In the genomic region with DNA sequence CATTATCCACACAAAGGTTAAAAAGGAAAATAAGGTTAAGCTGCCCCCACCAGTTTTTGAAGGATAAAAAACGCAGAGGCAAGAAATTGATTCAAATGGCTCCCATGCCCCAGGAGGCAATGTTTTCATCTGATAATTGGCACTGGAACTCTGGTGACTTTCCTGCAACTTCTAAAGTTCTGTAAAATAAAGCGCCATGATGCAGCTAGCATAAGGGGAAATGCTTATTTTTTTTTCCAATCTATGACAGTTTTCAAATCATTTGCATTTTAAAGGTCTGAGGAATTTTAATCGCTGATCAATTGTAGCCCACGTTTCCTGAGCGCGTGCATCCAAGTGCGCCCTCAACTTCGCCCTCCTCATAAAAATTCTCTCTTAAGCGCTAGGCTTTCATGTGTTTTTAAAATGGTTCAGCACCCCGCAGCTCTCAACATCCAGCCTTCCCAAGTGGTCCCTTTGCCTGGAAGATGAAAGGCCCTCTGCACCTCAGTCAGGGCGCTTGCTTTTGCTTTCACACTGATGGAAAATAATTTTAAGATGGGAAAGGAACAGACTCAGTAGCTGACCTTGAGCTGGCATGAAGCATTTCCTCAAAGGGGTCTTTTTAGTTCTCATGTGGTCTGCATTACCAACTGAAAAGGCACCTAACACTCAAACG, we compare ENCODE assay signal across 15 mouse cellular contexts.
DNase-seq lines count a peak whose midpoint lies in the region; ATAC-seq and TF ChIP-seq lines count a peak whose summit lies in the region.
"Had no signal": no experiment of that assay in that cellular context is flagged by ENCODE, and none has a peak within 500 bp of the region (broad histone marks: within the 10 kb centered on the region; RNA-seq: fewer than 3 reads in every experiment).

No protein-coding gene starts in this region.

- H3K4me2 ChIP-seq in hindbrain, embryonic 12.5 days (replicated peaks) = no peak overlapping the region
- H3K4me2 ChIP-seq in embryonic facial prominence, embryonic 13.5 days = peak overlapping the region; percentile 24; the same call in 1 of the 2 replicates
- H3K4me2 ChIP-seq in midbrain, postnatal 0 days (ENCODE audit: low read depth, low read length, poor library complexity, severe bottlenecking) = no peak overlapping the region
- H3K4me2 ChIP-seq: embryonic facial prominence, embryonic 15.5 days had no signal

- no peak overlapping the region for H3K9ac ChIP-seq in hindbrain, embryonic 12.5 days
- H3K9ac ChIP-seq in embryonic facial prominence, embryonic 13.5 days = no peak overlapping the region
- no peak overlapping the region for H3K9ac ChIP-seq in midbrain, postnatal 0 days (replicated peaks; ENCODE audit: low read length, poor library complexity, severe bottlenecking)
- H3K9ac ChIP-seq: embryonic facial prominence, embryonic 15.5 days had no signal

- H3K27me3 ChIP-seq in hindbrain, embryonic 10.5 days (ENCODE audit: insufficient read depth, poor library complexity, severe bottlenecking) = no peaks in the 10 kb centered on the region
- no peaks in the 10 kb centered on the region for H3K27me3 ChIP-seq in hindbrain, embryonic 12.5 days
- H3K27me3 ChIP-seq in embryonic facial prominence, embryonic 13.5 days = no peaks in the 10 kb centered on the region
- no peaks in the 10 kb centered on the region for H3K27me3 ChIP-seq in limb, embryonic 10.5 days (ENCODE audit: low read depth, poor library complexity, severe bottlenecking)
- no peaks in the 10 kb centered on the region for H3K27me3 ChIP-seq in midbrain, postnatal 0 days (ENCODE audit: insufficient read depth, low read length)
- H3K27me3 ChIP-seq: embryonic facial prominence, embryonic 15.5 days had no signal

- no peak overlapping the region for H3K4me3 ChIP-seq in hindbrain, embryonic 10.5 days
- no peak overlapping the region for H3K4me3 ChIP-seq in hindbrain, embryonic 12.5 days
- H3K4me3 ChIP-seq in embryonic facial prominence, embryonic 13.5 days = no peak overlapping the region
- 0 out of 2 replicates have a peak overlapping the region, but pooled peaks have one; percentile 8 for H3K4me3 ChIP-seq in limb, embryonic 10.5 days
- H3K4me3 ChIP-seq in midbrain, postnatal 0 days (ENCODE audit: low read depth, low read length) = no peak overlapping the region
- H3K4me3 ChIP-seq: embryonic facial prominence, embryonic 15.5 days; heart, embryonic 10.5 days had no signal

- H3K4me1 ChIP-seq in hindbrain, embryonic 10.5 days (replicated peaks) = peaks cover 7% of the 10 kb centered on the region; the same call in 1 of the 2 replicates
- 0 out of 2 replicates have a peak, but pooled peaks cover 2% of the 10 kb centered on the region for H3K4me1 ChIP-seq in hindbrain, embryonic 12.5 days
- peaks cover 4% of the 10 kb centered on the region; the same call in 1 of the 2 replicates for H3K4me1 ChIP-seq in embryonic facial prominence, embryonic 13.5 days
- H3K4me1 ChIP-seq in limb, embryonic 10.5 days = peaks cover 14% of the 10 kb centered on the region
- H3K4me1 ChIP-seq in midbrain, postnatal 0 days (ENCODE audit: insufficient read depth, low read length) = no peaks in the 10 kb centered on the region; the same call in 1 of the 2 replicates
- H3K4me1 ChIP-seq: embryonic facial prominence, embryonic 15.5 days; heart, embryonic 10.5 days had no signal

- no peaks in the 10 kb centered on the region for H3K36me3 ChIP-seq in hindbrain, embryonic 10.5 days
- no peaks in the 10 kb centered on the region for H3K36me3 ChIP-seq in hindbrain, embryonic 12.5 days
- H3K36me3 ChIP-seq in embryonic facial prominence, embryonic 13.5 days = no peaks in the 10 kb centered on the region
- H3K36me3 ChIP-seq in limb, embryonic 10.5 days = no peaks in the 10 kb centered on the region
- H3K36me3 ChIP-seq in midbrain, postnatal 0 days (ENCODE audit: insufficient read depth, low read length) = no peaks in the 10 kb centered on the region
- H3K36me3 ChIP-seq: embryonic facial prominence, embryonic 15.5 days; heart, embryonic 10.5 days had no signal

- ATAC-seq in hindbrain, embryonic 12.5 days (ENCODE audit: low FRiP score) = no peak
- ATAC-seq in embryonic facial prominence, embryonic 13.5 days (ENCODE audit: insufficient number of reproducible peaks, insufficient read depth, low FRiP score, low TSS enrichment, low read depth) = no peak
- peak; percentile 41; the same call in 1 of the 2 replicates for ATAC-seq in midbrain, postnatal 0 days (ENCODE audit: low FRiP score)
- no peak for ATAC-seq in erythroblast, adult 5-6 weeks (replicated peaks; ENCODE audit: low FRiP score, poor library complexity, severe bottlenecking)
- ATAC-seq: inflammation-experienced regulatory T-cells, adult 6 months had no signal

- peak; percentile 27 for DNase-seq in hindbrain, embryonic 10.5 days (ENCODE audit: low spot score)
- DNase-seq in limb, embryonic 10.5 days (ENCODE audit: low spot score) = peak; percentile 50
- no peak for DNase-seq in midbrain, postnatal 0 days (ENCODE audit: low spot score)
- no peak for DNase-seq in lung, adult 18-20 months
- DNase-seq in kidney, adult 18-20 months = no peak
- DNase-seq: adrenal gland, postnatal 36 days; cerebellum, adult 11-12 months; left cerebral cortex, postnatal 4 days; retina, postnatal 1 day had no signal

- H3K9me3 ChIP-seq in hindbrain, embryonic 10.5 days = no peaks in the 10 kb centered on the region
- no peaks in the 10 kb centered on the region for H3K9me3 ChIP-seq in hindbrain, embryonic 12.5 days (replicated peaks)
- H3K9me3 ChIP-seq in embryonic facial prominence, embryonic 13.5 days = no peaks in the 10 kb centered on the region
- H3K9me3 ChIP-seq in limb, embryonic 10.5 days (replicated peaks) = no peaks in the 10 kb centered on the region
- H3K9me3 ChIP-seq in midbrain, postnatal 0 days (ENCODE audit: low read length) = no peaks in the 10 kb centered on the region
- H3K9me3 ChIP-seq: embryonic facial prominence, embryonic 15.5 days; heart, embryonic 10.5 days had no signal

- H3K27ac ChIP-seq in hindbrain, embryonic 10.5 days = no peak overlapping the region
- H3K27ac ChIP-seq in hindbrain, embryonic 12.5 days = no peak overlapping the region
- no peak overlapping the region for H3K27ac ChIP-seq in embryonic facial prominence, embryonic 13.5 days
- peak overlapping the region; percentile 56; the same call in 1 of the 2 replicates for H3K27ac ChIP-seq in limb, embryonic 10.5 days
- H3K27ac ChIP-seq in midbrain, postnatal 0 days (ENCODE audit: low read depth, low read length) = no peak overlapping the region
- H3K27ac ChIP-seq: embryonic facial prominence, embryonic 15.5 days; heart, embryonic 10.5 days had no signal

- TF ChIP-seq CTCF in midbrain, postnatal 0 days (IDR thresholded peaks at IDR 0.05) = no peak

- WGBS in hindbrain, embryonic 10.5 days = 18% methylated on average over 12 of the region's 12 CpGs
- 16% methylated on average over 12 of the region's 12 CpGs for WGBS in hindbrain, embryonic 12.5 days
- 12% methylated on average over 12 of the region's 12 CpGs for WGBS in embryonic facial prominence, embryonic 13.5 days
- 18% methylated on average over 12 of the region's 12 CpGs for WGBS in limb, embryonic 10.5 days
- 10% methylated on average over 12 of the region's 12 CpGs for WGBS in midbrain, postnatal 0 days

Comparison
In these comparisons a context has a peak if more than half of its experiments do, and no peak if none do; other contexts are left out.
1. DNase-seq: peak in hindbrain, embryonic 10.5 days (single experiment) and limb, embryonic 10.5 days (single experiment); none in midbrain, postnatal 0 days (single experiment), lung, adult 18-20 months (0 of 2) and kidney, adult 18-20 months (single experiment).